Mouse (Mus musculus): ENCODE data around the gene Gm11099.
A peak's percentile ranks its signal among the peaks of the same experiment; 100 is the strongest.

Gm11099 gene

DNA sequence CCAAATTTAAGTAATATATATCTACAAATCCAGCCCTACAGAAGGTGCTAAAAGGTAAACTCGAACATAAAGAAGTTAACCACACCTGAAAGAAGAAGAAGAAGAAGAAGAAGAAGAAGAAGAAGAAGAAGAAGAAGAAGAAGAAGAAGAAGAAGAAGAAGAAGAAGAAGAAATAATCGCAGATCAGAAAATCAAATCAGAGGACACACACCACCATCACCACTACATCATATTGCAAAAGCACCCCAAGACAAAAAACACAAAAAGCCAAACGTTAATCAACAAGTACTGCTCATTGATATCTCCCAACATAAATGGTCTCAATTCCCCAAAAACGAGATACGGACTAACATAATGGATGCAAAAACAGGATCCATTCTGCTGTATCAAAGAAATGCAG lies at the start of gene Gm11099:
Gene Gm11099 (plus strand): TSS at position 301 of the 400 bp plus-strand sequence.
- DNase-seq (ENCODE audit: low read depth, low spot score), result no peak

DNA sequence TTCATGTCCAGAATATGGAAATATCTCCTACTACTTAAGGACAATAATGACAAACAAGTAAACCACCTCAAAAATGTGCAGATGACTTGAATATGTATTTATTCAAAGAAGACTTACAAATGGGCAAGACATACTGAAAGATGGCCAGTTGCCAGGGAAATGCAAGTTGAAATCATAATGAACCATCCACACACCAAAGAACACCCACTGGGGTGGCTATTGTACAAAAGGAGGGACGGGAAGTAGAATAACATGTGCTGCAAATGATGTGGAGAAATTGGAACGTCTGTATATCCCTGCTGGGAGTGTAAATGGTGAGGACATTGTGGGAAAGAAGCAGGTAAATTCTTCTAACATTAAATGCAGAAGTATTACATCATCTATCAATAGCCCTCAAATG lies 46.3 kb upstream of the Gm11099 start:
- no peak for DNase-seq (ENCODE audit: low read depth, low spot score)

DNA sequence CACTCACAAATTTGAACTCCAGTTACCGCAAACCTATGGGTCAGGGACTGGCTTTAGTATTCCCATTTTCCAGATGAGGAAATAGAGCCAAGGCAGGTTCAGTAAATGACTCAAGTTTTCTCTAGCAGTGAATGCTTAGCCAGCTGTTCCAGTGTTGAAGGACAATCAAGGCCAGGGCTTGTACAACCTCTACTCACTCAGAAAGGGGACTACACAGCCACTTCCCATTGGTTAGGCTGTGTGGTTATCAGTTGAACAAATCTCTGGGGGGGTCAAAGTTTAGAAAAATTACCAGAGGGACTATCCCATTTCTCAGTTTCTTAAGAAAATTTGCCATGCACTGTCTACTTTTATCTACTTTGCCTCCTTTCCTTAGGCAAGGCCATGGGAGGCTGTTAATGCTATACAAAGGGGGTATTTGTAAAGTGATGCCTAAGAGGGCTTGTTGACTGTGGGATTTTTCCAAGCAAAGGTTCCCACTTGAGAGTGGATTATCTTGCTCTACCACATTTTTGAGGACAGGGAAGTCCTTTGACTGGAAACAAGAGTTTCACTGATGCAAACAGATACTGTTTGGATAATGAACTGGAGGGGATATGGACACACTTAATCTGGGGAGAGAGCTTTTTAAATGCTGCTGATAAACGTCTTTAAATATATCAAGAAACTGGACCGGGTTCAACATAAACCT lies 30.2 kb upstream of the Gm11099 start:
- DNase-seq (ENCODE audit: low read depth, low spot score), result no peak

DNA sequence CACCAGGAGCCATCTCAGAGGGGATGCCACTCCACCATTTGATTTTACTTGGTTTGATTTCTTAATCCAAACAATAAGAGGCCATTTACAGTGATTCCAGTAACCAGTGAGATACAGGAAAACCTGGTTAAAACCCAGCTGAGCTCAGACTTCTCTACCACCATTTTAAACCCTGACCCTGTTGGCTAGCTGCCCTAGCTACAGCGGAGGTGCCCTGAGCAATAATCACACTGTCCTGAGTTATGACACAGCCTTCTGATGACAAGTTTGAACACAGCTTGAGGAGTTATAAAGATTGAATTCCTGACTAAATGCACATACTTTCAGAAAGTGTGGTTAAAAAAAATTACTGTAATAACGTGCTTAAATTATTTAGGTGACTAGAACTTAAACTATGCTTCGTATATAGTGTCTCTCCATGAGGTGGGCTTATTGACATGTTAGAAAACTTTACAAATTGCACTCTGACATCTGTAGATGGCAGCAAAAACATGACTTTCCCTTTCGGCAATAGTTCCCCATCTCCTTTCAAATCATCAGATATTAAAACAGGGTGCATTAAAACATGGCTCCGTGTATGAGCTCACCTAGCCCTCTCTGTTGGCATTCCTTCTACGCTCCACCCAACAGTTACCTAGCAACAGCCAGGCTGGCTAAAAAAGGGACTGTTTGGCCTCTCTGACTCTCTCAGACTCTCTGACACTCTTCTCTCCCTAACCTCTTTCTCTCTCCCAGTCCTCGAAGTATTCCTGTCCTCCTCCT lies 29.1 kb upstream of the Gm11099 start:
- DNase-seq (ENCODE audit: low read depth, low spot score), result peak; percentile 16

DNA sequence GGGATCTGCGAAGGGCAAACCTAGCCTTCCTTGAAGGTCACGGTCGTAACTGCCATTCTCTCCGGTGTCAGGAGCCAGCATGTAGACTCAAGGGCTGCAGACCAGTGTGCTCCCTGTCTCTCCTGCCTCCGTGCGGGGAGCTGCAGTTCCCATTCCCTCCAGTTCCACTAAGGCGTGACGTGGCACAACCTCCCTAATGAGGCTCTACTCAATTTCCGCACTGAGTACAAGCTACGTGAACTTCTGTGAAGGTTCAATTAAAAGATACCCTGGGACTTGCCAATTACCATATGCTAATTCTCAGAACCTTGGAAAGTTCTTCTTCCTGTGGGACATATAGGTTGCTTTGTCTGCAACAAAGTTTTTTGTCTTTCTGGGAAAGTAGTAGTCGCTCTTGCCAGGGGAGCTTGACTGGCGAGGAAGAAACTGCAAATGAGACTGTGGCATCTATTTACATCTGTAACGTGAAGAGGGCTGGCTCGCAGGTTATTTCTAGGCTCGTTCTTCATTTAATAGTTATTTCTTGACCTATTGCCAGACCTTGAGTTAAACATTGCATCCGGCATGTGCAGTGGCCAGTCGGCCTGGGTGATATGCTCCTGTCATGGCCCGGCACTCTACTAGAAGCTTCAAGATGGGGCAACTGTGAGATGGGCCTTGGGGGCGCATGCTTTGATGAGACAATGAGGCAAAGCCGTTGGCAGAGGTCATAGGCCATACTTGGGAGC lies 26.8 kb upstream of the Gm11099 start:
- DNase-seq (ENCODE audit: low read depth, low spot score), result no peak

DNA sequence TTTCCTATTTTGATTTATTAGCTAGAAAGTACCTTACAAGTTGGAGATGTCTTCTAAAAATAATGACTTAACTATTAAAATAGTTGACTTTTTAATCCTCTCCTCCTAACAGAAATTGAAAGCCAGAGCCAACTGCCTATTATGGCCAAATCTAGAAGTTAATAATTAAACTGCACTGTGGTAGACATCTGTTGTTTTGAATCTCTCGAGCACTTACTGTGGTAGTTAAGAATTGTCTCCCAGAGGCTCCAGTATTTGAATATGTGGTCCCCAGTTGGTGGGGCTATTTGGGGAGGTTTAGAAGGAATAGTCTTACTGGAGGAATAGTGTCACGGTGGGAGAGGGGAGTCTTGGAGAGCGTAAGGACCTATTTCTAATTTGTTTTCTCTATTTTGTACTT lies 18.2 kb upstream of the Gm11099 start:
- DNase-seq (ENCODE audit: low read depth, low spot score), result no peak

DNA sequence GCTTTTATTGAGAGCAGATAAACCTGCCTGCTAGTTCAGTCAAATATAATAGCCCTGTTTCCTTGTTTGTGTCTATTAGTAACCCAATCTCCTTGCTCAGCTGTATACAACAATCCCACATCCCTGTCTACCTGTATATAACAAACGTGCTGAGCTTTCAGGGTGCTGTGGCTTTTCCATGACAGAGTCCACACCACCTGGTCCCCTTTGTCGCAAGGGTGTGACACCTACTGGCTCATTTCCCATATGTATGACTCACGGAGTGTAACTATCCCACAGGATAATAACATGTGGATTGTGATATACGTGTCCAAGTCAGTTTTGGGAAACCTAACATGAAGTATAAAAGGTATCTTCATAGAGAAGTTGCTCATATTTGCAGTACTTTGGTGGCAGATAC lies 16.8 kb upstream of the Gm11099 start:
- no peak for DNase-seq (ENCODE audit: low read depth, low spot score)

DNA sequence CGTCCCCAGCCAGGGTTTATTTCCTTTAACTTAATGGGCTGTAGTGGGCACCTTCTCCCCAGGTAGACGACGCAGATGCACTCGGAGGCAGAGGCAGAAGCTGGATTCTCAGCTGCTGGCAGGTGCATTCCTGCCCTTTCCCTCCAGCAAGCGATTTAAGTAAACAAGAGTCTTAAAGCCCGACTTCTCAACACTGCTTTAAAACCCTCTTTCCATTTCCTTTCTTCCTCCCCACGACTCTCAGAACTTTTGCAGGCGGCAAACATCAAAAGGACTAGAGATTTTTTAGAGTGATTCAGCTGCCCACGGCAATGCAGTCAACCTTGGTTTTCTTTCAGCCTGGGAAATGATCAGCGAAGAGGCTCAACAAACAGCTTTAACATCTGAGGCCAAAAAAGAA lies 14.7 kb upstream of the Gm11099 start:
- peak; percentile 76 for DNase-seq (ENCODE audit: low read depth, low spot score)

DNA sequence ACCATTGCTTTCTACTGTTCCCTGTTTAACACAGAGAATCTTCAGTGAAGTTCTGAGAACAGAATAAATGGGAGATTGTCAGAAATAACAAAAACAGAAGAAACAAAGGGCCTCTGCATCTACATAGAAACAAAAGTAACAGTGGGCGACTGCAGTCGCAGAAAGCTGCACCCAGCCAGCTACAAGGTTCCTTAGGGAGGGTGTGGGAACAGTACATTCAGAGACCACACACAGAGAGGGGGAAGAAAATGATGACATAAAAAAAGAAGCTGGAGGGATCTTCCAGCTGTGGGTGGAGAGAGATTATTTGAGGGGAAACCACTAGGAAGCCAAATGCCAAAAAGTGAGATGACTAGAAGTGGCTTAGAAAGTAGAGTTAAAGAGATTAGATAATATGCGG lies 20.6 kb downstream of the Gm11099 start:
- DNase-seq (ENCODE audit: low read depth, low spot score), result no peak

DNA sequence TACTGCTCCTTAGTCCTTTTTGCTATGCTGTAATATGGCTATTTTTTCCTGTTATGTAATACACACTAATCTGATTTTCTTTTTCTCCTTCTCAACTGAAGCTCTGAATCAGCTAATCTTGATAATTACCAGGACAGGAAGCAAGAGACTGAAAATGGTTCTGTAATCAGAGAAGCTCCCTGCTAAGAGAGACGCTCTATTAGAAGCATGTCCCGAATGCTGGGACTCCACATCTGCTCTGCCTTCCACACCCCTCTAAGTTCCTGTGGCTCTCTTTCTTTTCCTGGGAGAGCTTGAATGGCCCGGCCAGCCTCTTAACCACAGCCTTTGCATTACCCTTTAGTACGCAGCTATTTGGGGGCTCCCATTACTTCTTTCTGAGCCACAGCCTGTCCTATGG lies 45.8 kb downstream of the Gm11099 start:
- DNase-seq (ENCODE audit: low read depth, low spot score), result no peak

DNA sequence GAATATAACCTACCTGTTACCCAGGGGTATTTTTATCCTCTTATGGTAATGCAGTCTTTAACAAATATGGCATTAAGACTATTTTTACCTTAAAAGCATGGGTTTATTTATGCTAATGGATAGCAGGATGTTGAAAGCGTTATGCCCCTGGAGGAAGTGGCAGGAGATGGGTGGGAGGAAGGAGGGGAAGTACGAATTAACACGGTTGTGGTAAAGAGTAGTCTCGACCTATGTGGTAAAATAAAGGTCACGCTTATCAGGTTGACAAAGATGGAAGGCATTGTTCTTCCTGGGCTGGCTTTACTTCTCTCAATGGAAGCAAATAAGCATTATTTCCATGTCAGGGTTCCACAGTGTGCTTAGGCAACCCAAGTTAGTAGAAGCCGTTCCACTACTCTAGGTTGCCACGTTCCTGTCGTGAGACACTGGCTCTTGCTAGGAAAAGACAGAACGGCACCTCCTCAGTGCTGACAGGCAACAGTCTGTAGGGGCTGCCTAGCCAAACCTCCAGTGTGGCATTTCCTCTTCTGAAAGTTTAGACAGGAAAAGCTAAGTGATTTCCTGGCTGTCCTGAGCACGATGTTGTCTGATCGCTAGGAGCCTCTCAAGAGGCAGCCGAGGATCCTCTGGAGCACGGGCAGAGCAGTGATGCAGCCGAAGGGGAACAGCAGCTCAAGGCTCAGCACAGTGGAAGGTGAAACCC lies 47.7 kb downstream of the Gm11099 start:
- DNase-seq (ENCODE audit: low read depth, low spot score), result peak; percentile 70

DNA sequence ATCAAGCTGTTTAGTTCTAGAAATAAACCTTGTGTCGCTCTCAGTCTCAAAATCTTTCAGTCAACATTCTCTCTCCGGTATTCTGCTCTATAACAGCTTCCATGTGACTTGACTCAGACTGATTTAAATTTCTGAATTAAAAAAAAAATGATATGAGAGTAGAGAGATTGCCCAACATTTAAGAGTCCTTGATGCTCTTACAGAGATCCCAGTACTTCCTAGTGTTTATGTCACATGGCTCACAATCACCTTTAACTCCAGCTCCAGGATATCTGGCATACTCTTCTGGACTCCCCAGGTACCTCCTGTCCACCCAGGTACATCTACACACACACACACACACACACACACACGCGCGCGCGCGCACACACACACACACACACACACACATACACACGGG lies 53.1 kb downstream of the Gm11099 start:
- no peak for DNase-seq (ENCODE audit: low read depth, low spot score)

DNA sequence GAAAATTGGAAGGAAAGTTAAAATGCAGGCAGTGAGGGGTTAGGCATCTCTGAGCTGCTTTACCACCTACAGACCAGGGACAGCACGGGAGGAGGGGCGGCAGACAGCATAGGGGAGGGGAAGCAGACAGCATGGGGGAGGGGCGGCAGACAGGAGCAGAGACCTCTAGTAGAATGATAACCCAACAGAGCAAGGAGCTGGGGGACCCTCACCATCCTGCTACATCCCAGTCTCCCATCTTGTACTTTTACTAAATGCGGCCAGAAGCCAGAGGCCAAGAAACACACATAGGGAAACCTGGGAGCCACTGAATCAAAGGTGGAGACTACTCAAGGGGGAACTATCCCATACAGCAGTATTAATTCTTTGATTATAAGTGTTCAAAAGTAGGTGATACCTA lies 59.1 kb downstream of the Gm11099 start:
- no peak for DNase-seq (ENCODE audit: low read depth, low spot score)

DNA sequence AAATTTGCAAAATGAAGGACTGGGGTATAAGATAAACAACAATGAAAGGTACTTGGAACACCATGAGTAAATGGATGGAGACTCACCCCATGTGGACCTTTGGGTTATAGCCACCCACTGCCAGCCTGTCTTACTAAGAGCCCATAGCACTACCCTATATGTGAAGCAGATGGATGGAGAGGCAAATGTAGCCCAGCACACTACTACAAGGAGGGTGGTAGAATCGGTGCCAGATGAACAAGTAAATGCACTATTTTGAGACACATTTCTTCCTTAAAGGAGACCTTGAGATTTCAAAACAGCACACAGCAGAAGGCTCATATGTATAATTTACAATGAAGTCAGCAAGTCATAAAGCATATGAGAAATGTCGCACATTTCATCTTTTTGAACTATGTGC lies 66.3 kb downstream of the Gm11099 start:
- no peak for DNase-seq (ENCODE audit: low read depth, low spot score)

DNA sequence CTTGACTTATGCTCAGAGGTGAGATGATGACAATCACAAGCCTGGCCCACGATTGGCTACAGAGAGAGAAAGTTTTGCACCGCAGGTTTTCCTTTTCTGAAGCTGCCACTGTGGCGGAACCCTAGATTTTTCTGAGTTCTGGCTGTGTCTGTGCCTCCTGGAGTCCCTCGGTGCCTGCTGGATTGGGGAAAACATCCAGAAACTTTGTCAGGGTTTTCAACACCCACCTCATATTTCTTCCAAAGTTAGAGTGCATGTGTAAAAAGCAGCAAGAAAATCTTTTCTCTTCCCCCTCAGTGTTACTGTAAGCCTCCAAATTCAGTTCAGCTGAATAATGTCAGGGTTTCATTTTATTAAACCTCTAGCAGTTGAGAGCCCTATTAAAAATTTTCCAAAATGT lies 82.1 kb downstream of the Gm11099 start:
- DNase-seq (ENCODE audit: low read depth, low spot score), result no peak

DNA sequence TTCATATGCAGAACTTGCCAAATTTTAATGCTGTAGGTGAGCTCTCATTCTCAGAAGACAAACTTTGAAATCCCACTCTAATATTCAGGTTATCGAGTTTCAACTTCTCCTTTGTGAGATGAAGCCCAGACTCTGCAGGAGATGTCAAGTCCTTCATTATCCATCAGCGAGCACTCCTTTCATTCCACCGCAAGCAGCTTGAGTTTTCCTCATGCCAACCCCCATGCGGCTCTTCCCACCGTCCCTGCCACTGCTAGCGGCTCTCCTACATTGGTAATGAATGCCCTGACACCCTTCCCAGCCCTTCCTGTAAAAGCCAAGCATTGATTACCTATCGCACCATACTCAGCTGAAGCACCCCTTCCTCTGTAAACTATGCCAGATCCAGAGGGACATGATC lies 89.6 kb downstream of the Gm11099 start:
- no peak for DNase-seq (ENCODE audit: low read depth, low spot score)

DNA sequence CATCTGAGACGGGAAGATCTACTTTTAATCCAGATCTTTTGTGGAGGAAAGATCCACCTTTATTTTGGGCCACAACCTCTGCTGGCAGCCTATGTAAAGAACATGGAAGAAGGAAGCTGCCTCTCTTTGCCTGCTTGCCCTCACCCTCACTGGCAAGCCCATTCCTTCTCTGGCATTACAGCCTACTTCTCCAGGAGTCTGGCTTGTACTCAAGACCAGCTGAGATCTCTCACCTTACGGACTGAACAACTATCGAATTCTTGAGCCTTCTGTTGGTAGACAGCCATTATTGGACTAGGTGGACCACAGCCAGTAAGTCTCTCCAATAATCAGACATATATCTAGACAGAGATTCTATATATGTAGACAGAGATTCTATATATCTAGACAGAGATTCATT lies 92.9 kb downstream of the Gm11099 start:
- DNase-seq (ENCODE audit: low read depth, low spot score), result no peak

DNA sequence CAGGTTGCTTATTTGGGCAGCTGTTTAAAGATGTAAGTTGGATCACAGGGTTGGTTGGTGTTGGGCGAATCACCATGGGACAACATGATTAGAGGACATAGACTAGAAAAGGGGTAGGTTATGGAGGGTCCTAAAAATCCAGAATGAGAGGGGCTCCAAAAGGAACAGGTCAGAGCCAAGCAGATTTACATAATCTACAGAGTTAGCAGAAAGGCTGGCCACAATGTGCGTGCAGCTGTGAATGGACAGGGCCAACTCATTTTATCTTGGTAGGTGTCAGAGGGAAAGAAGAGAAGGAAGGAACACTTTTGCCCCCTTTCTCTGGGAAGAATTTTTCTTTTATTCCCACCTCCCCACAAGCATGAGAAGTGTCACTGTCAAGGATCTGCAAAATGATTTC lies 97.1 kb downstream of the Gm11099 start:
- DNase-seq (ENCODE audit: low read depth, low spot score), result no peak

DNA sequence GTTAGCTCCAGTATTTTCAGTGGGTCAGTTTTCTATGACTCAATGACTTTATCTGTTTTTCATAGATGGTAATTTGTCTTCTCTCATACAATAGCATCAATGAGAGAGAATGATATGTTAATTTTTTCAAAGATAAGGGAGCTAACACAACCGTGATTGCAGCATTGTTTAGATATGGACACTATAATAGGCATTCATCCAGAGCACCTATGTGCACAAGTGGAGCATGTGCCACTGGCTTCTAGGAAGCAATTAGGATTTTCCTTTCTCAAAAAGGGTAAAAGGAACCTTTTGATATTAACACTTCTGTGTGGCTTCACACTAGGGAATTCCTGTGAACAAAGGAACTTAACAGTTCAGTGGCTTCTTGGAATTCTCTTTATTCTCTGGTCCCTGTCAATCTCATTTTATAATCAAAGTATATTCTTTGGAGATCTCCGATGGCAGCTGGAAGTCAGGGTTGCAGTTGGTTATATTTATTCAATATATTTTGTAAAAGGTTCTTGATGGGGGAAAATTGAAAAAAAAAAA lies 97.6 kb downstream of the Gm11099 start:
- DNase-seq (ENCODE audit: low read depth, low spot score), result no peak

Data from CD4-positive helper T cell, adult 2 months (primary cell).